Mouse (Mus musculus) megakaryocyte, embryonic 14.5 days (primary cell): ENCODE results near the gene Wdr74.

Experiments used
- FLI1 ChIP-seq: IDR thresholded peaks from 2 replicates; pipeline ENCODE4 v1.6.1; 2012; ENCODE audit warnings: low read length, inconsistent platforms, mixed read lengths
- GATA1 ChIP-seq: IDR thresholded peaks from 3 replicates; pipeline ENCODE4 v1.6.1; 2012; ENCODE audit warnings: mixed read lengths, low read length, inconsistent platforms, borderline replicate concordance

GRCm38 (mm10) chr19:8756635-8757387, 21.2 kb downstream of the Wdr74 start, which contains the start of gene Nxf1:
- TF ChIP-seq FLI1 (no peak), GATA1 (no peak)
